In genomic region chr16:32696841-32697464, GRCm38 (mm10) we compare ENCODE assay signal across 9 mouse cellular contexts. TPM values are rescaled to one million over a fixed set of nuclear protein-coding genes. Genes with fewer than 3 reads are reported as not detected.
DNase-seq lines count a peak whose midpoint lies in the region; ATAC-seq and TF ChIP-seq lines count a peak whose summit lies in the region.
"Had no signal": no experiment of that assay in that cellular context is flagged by ENCODE, and none has a peak within 500 bp of the region (broad histone marks: within the 10 kb centered on the region; RNA-seq: fewer than 3 reads in every experiment).

No protein-coding gene starts in this region.

- WGBS in lung, embryonic 14.5 days = 34% methylated on average over 7 of the region's 7 CpGs

- no peak overlapping the region for H3K4me3 ChIP-seq in lung, embryonic 14.5 days (ENCODE audit: low read depth, low read length)
- H3K4me3 ChIP-seq: erythroblast, embryonic 14.5 days had no signal

- H3K9me3 ChIP-seq in lung, embryonic 14.5 days (ENCODE audit: low read depth, low read length) = no peaks in the 10 kb centered on the region

- H3K9ac ChIP-seq in lung, embryonic 14.5 days = no peak overlapping the region

- peak; percentile 52 for ATAC-seq in activated CD4-positive, CD25-positive, alpha-beta regulatory T cell, adult 4 months
- ATAC-seq in lung, embryonic 14.5 days (ENCODE audit: insufficient read depth) = no peak
- no peak; the same call in 1 of the 2 replicates for ATAC-seq in cerebellum, adult (ENCODE audit: insufficient number of reproducible peaks, low FRiP score, low TSS enrichment)

- no peaks in the 10 kb centered on the region for H3K36me3 ChIP-seq in lung, embryonic 14.5 days (ENCODE audit: insufficient read depth)

- no peaks in the 10 kb centered on the region for H3K4me1 ChIP-seq in lung, embryonic 14.5 days (ENCODE audit: insufficient read depth)

- H3K27me3 ChIP-seq in lung, embryonic 14.5 days (ENCODE audit: insufficient read depth, low read length) = no peaks in the 10 kb centered on the region

- no peak overlapping the region for H3K4me2 ChIP-seq in lung, embryonic 14.5 days

- peak; percentile 75 for TF ChIP-seq CTCF in lung, embryonic 14.5 days (IDR thresholded peaks at IDR 0.05; ENCODE audit: low read depth)

- no peak overlapping the region for H3K27ac ChIP-seq in lung, embryonic 14.5 days (ENCODE audit: low read depth)

- peak; percentile 40 for DNase-seq in kidney, adult 18-20 months
- DNase-seq in kidney, postnatal 10 days = no peak
- peak; percentile 29 to 44 for DNase-seq in CD8-positive naive resting alpha-beta T cell, adult 2 months (ENCODE audit: low read depth in 2 of 2, low spot score in 2 of 2)
- peak; percentile 76 for DNase-seq in lung, embryonic 14.5 days
- DNase-seq in frontal cortex, postnatal 10 days (ENCODE audit: low spot score in 2 of 2) = no peak
- DNase-seq in spleen, postnatal 4 days (ENCODE audit: low spot score in 2 of 2) = no peak

RNA-seq across cellular contexts. Expression of gene Muc4, which starts 38.7 kb away (rescaled TPM):
- not detected for polyA plus RNA-seq in activated CD4-positive, CD25-positive, alpha-beta regulatory T cell, adult 4 months (2017; shearing (Covaris generic))
- polyA plus RNA-seq in lung, embryonic 14.5 days (2014; fragmentation: Nextera tagmentation; extraction: Ambion mirVana) = 0.67 and 0.93 TPM in 2 replicates
- polyA plus RNA-seq: erythroblast, embryonic 14.5 days had no signal

RNA-seq across cellular contexts. Expression of gene Tnk2, which starts 53.3 kb away (rescaled TPM):
- polyA plus RNA-seq in activated CD4-positive, CD25-positive, alpha-beta regulatory T cell, adult 4 months (2017; shearing (Covaris generic)) = 10 to 100 TPM in 1 of 2 experiments, 1 to 10 TPM in 1; 5.6 to 10.3 TPM
- 20.0 and 21.6 TPM in 2 replicates for polyA plus RNA-seq in lung, embryonic 14.5 days (2014; fragmentation: Nextera tagmentation; extraction: Ambion mirVana)

Comparison
In these comparisons a context has a peak if more than half of its experiments do, and no peak if none do; other contexts are left out.
1. DNase-seq: peak in kidney, adult 18-20 months (single experiment), CD8-positive naive resting alpha-beta T cell, adult 2 months (2 of 2) and lung, embryonic 14.5 days (single experiment); none in kidney, postnatal 10 days (single experiment), frontal cortex, postnatal 10 days (0 of 2) and spleen, postnatal 4 days (0 of 2).